Comparison of ENCODE assay signal across 8 mouse cellular contexts in the genomic region with DNA sequence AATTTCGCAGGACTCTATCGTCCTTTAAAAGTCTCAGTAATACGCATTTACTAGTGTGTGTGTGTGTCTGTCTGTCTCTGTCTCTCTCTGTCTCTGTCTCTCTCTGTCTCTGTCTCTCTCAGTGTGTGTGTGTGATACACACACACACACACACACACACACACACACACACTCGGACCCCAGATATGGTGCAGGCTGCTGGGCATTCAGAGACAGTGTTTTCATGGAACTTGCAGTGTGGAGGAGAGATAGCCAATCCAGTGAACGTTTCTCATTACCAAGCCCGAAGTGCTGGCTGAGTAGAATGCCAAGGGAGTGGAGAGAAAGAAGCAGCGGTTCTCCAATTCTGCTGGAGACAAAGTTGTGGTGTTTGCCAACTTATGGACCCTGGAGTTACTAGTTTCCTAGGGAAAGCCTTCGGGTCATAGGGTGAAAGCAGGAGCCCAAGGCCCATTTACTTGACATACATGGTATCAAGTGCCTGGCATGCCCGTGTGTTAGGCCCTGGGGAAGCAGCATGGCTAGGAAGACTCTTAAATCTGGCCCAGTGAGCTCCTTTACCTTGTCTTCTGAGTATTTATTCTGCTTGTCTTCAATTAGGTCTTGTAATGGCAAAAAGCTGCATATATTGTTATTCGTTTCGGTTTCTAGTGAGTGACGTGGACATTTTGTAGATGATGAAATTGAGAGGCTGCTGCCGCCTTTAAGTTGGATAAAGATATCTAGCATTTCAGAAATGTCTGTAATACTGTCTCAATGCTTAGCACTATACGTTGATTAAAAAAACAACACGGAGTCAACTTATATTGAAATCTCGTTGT. TPM values are rescaled to one million over a fixed set of nuclear protein-coding genes. Genes with fewer than 3 reads are reported as not detected.
A peak's percentile ranks its signal among the peaks of the same experiment; 100 is the strongest.
DNase-seq lines count a peak whose midpoint lies in the region; ATAC-seq and TF ChIP-seq lines count a peak whose summit lies in the region.

No protein-coding gene starts in this region.

- H3K27me3 ChIP-seq in limb, embryonic 12.5 days, result no peaks in the 10 kb centered on the region
- H3K27me3 ChIP-seq in small intestine, adult 2 months (ENCODE audit: control insufficient read depth, insufficient read depth, low read length), result no peaks in the 10 kb centered on the region; the same call in 1 of the 2 replicates

- no peak for TF ChIP-seq CTCF in small intestine, adult 2 months (IDR thresholded peaks at IDR 0.05; ENCODE audit: extremely low read depth, insufficient read length, insufficient replicate concordance, low read depth, low read length)

- H3K4me2 ChIP-seq in limb, embryonic 12.5 days, result peak overlapping the region; percentile 87

- WGBS in limb, embryonic 12.5 days, result 49% methylated on average over 16 of the region's 16 CpGs
- WGBS in small intestine, adult 2 months, result 11% methylated on average over 16 of the region's 16 CpGs

- peaks cover 7% of the 10 kb centered on the region; the same call in 1 of the 2 replicates for H3K4me1 ChIP-seq in limb, embryonic 12.5 days (replicated peaks)
- peaks cover 8% of the 10 kb centered on the region; the same call in 1 of the 2 replicates for H3K4me1 ChIP-seq in small intestine, adult 2 months (ENCODE audit: control insufficient read depth, insufficient read depth, insufficient read length, low read length)

- DNase-seq in cerebellum, adult 11-12 months, result peak; percentile 11
- DNase-seq in cerebellum, adult 9-10 months, result no peak
- no peak for DNase-seq in adrenal gland, adult 8-10 months
- DNase-seq in urinary bladder, postnatal 25 days (ENCODE audit: low spot score), result no peak

- TF ChIP-seq POLR2A in small intestine, adult 2 months (IDR thresholded peaks at IDR 0.05; ENCODE audit: low read depth, low read length), result no peak

- H3K27ac ChIP-seq in limb, embryonic 12.5 days, result no peak overlapping the region
- peak overlapping the region; percentile 44; the same call in 1 of the 2 replicates for H3K27ac ChIP-seq in small intestine, adult 2 months (ENCODE audit: insufficient read depth, low read depth, low read length)

- ATAC-seq in CD4-positive, CD25-positive, alpha-beta regulatory T cell, adult 4 months, result peak; percentile 25
- 0 out of 2 replicates have a peak, but pooled peaks have one; percentile 13 for ATAC-seq in erythroid progenitor cell, adult 5-6 weeks (replicated peaks; ENCODE audit: low FRiP score, poor library complexity, severe bottlenecking)
- ATAC-seq in limb, embryonic 12.5 days (ENCODE audit: insufficient number of reproducible peaks, insufficient read depth, low FRiP score, low TSS enrichment, low read depth), result 0 out of 2 replicates have a peak, but pooled peaks have one; percentile 26

- H3K36me3 ChIP-seq in limb, embryonic 12.5 days, result no peaks in the 10 kb centered on the region
- H3K36me3 ChIP-seq in small intestine, adult 2 months (ENCODE audit: control insufficient read depth, insufficient read depth, low read length), result peaks cover 4% of the 10 kb centered on the region

- no peaks in the 10 kb centered on the region for H3K9me3 ChIP-seq in limb, embryonic 12.5 days

- peak overlapping the region; percentile 86 for H3K4me3 ChIP-seq in limb, embryonic 12.5 days (replicated peaks)
- peak overlapping the region; percentile 96 for H3K4me3 ChIP-seq in small intestine, adult 2 months (ENCODE audit: low read depth, low read length)

- peak overlapping the region; percentile 81 for H3K9ac ChIP-seq in limb, embryonic 12.5 days (replicated peaks)

RNA-seq across cellular contexts. Expression of gene Nbas, which starts 0.8 kb away (rescaled TPM):
- 10 to 100 TPM; 10.7 to 21.3 TPM for polyA plus RNA-seq in CD4-positive, CD25-positive, alpha-beta regulatory T cell, adult 4 months (2017; shearing (Covaris generic))
- total RNA-seq in erythroid progenitor cell, adult 5-6 weeks (2015; ENCODE audit: low replicate concordance), result 6.7 and 9.7 TPM in 2 replicates
- total RNA-seq in erythroid progenitor cell, adult 5-6 weeks (2017; ENCODE audit: low replicate concordance), result 5.7 and 8.9 TPM in 2 replicates
- polyA plus RNA-seq in limb, embryonic 12.5 days (2016; fragmentation: Nextera tagmentation; extraction: Ambion mirVana), result 17.1 and 18.4 TPM in 2 replicates
- 12.5 and 17.2 TPM in 2 replicates for polyA plus RNA-seq in small intestine, adult 2 months (2012; rRNA removed)
- 10 to 100 TPM; 30.2 to 37.3 (median 34.0) TPM for total RNA-seq in adrenal gland, adult 8-10 months (2022)

RNA-seq across cellular contexts. Expression of gene Ddx1, which starts 20.8 kb away (rescaled TPM):
- 10 to 100 TPM; 71.3 to 83.1 TPM for polyA plus RNA-seq in CD4-positive, CD25-positive, alpha-beta regulatory T cell, adult 4 months (2017; shearing (Covaris generic))
- 22.6 and 28.5 TPM in 2 replicates for total RNA-seq in erythroid progenitor cell, adult 5-6 weeks (2015; ENCODE audit: low replicate concordance)
- total RNA-seq in erythroid progenitor cell, adult 5-6 weeks (2017; ENCODE audit: low replicate concordance), result 44.0 and 51.0 TPM in 2 replicates
- polyA plus RNA-seq in limb, embryonic 12.5 days (2016; fragmentation: Nextera tagmentation; extraction: Ambion mirVana), result 166 and 167 TPM in 2 replicates
- 1.4 and 2.5 TPM in 2 replicates for polyA plus RNA-seq in small intestine, adult 2 months (2012; rRNA removed)
- total RNA-seq in adrenal gland, adult 8-10 months (2022), result 10 to 100 TPM; 85.9 to 96.7 (median 88.0) TPM

Comparison
In these comparisons a context has a peak if more than half of its experiments do, and no peak if none do; other contexts are left out.
1. RNA of gene Ddx1, which starts 20.8 kb away (polyA plus RNA-seq): 166 to 167 TPM in limb, embryonic 12.5 days and 71.3 to 83.1 TPM in CD4-positive, CD25-positive, alpha-beta regulatory T cell, adult 4 months; 1.4 to 2.5 TPM in small intestine, adult 2 months; every median in the first group is over 10 times any median in the second.
2. Peak in every context shown above with its lines, with median percentiles within 50 percentile points of each other: ATAC-seq.